In the genomic region with DNA sequence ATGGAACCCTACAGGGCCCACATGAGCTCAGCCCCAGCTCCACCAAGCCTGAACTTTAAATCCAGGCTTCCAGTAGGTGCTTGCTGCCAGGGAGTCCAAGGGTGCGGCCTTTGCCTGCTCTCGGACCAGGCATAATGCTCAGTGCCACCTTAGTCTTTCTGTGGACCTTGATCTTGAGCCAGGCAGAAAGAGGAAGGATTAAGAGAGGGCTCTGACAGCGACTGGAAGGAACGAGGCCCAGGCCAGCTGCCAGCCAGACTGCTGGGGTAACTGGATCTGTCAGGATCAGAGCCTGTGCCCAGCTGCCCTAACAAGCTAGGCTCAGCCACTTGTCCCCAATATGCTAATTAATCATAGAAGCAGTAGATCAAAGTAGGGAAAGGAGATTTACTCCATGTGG, we compare ENCODE assay signal across 9 mouse cellular contexts. TPM values are rescaled to one million over a fixed set of nuclear protein-coding genes. Genes with fewer than 3 reads are reported as not detected.
DNase-seq lines count a peak whose midpoint lies in the region; ATAC-seq lines count a peak whose summit lies in the region.
"Had no signal": no experiment of that assay in that cellular context is flagged by ENCODE, and none has a peak within 500 bp of the region (broad histone marks: within the 10 kb centered on the region; RNA-seq: fewer than 3 reads in every experiment).

No protein-coding gene starts in this region.

- H3K4me2 ChIP-seq in kidney, embryonic 15.5 days: no peak overlapping the region
- H3K4me2 ChIP-seq: lung, embryonic 15.5 days had no signal

- H3K4me3 ChIP-seq in kidney, embryonic 15.5 days (replicated peaks): no peak overlapping the region
- H3K4me3 ChIP-seq: lung, embryonic 15.5 days had no signal

- H3K9ac ChIP-seq in kidney, embryonic 15.5 days: no peak overlapping the region
- H3K9ac ChIP-seq: lung, embryonic 15.5 days had no signal

- no peak overlapping the region for H3K27ac ChIP-seq in kidney, embryonic 15.5 days
- H3K27ac ChIP-seq: lung, embryonic 15.5 days had no signal

- peaks cover 4% of the 10 kb centered on the region; the same call in 1 of the 2 replicates for H3K27me3 ChIP-seq in kidney, embryonic 15.5 days
- H3K27me3 ChIP-seq: lung, embryonic 15.5 days had no signal

- intact Hi-C loops in left cerebral cortex, postnatal 36 days (cut with DNase I): no loop called here

- peak; percentile 65 for DNase-seq in kidney, adult 18-20 months
- DNase-seq in adrenal gland, postnatal 14 days: peak; percentile 55
- DNase-seq in gastrocnemius, postnatal 10 days: peak; percentile 78
- peak; percentile 16 to 28 for DNase-seq in left cerebral cortex, postnatal 36 days (ENCODE audit: low spot score in 2 of 2)
- no peak for DNase-seq in neural tube, embryonic 10.5 days (ENCODE audit: extremely low spot score, low spot score)

- H3K36me3 ChIP-seq in kidney, embryonic 15.5 days: no peaks in the 10 kb centered on the region
- H3K36me3 ChIP-seq: lung, embryonic 15.5 days had no signal

- WGBS in kidney, embryonic 15.5 days: 55% methylated on average over 4 of the region's 4 CpGs

- peaks cover 8% of the 10 kb centered on the region; the same call in 1 of the 2 replicates for H3K9me3 ChIP-seq in kidney, embryonic 15.5 days (replicated peaks)
- H3K9me3 ChIP-seq: lung, embryonic 15.5 days had no signal

- no peak for ATAC-seq in kidney, embryonic 15.5 days (replicated peaks; ENCODE audit: low FRiP score)
- no peak for ATAC-seq in activated CD4-positive, CD25-positive, alpha-beta regulatory T cell, adult 4 months
- ATAC-seq in megakaryocyte, adult 5-6 weeks (ENCODE audit: poor library complexity, severe bottlenecking): no peak

- H3K4me1 ChIP-seq in kidney, embryonic 15.5 days: no peaks in the 10 kb centered on the region
- H3K4me1 ChIP-seq: lung, embryonic 15.5 days had no signal

RNA-seq across cellular contexts. Expression of gene Padi2, which starts 26.4 kb away (rescaled TPM):
- 18.7 and 21.4 TPM in 2 replicates for polyA plus RNA-seq in kidney, embryonic 15.5 days (2015; fragmentation: Nextera tagmentation; extraction: Ambion mirVana)
- total RNA-seq in adrenal gland, postnatal 14 days (2021): 1.3 and 1.9 TPM in 2 replicates
- total RNA-seq in gastrocnemius, postnatal 10 days (2021): 100 to 1,000 TPM in 1 of 2 experiments, 10 to 100 TPM in 1; 96.8 to 105 TPM
- 10 to 100 TPM; 11.9 to 14.0 TPM for total RNA-seq in left cerebral cortex, postnatal 36 days (2021)
- polyA plus RNA-seq in activated CD4-positive, CD25-positive, alpha-beta regulatory T cell, adult 4 months (2017; shearing (Covaris generic)): 1 to 10 TPM; 9.5 to 9.7 TPM
- total RNA-seq in megakaryocyte, adult 5-6 weeks (2015): 53.2 and 54.0 TPM in 2 replicates
- 53.5 and 56.7 TPM in 2 replicates for total RNA-seq in megakaryocyte, adult 5-6 weeks (2017)

RNA-seq across cellular contexts. Expression of gene Padi1, which starts 34.2 kb away (rescaled TPM):
- polyA plus RNA-seq in kidney, embryonic 15.5 days (2015; fragmentation: Nextera tagmentation; extraction: Ambion mirVana): 0.21 and 0.26 TPM in 2 replicates
- not detected in 2 replicates for total RNA-seq in adrenal gland, postnatal 14 days (2021)
- under 1 TPM in 1 of 2 experiments, not detected in 1; 0.09 TPM for total RNA-seq in gastrocnemius, postnatal 10 days (2021)
- not detected for total RNA-seq in left cerebral cortex, postnatal 36 days (2021)
- under 1 TPM; 0.20 to 0.29 TPM for polyA plus RNA-seq in activated CD4-positive, CD25-positive, alpha-beta regulatory T cell, adult 4 months (2017; shearing (Covaris generic))
- not detected in 2 replicates for total RNA-seq in megakaryocyte, adult 5-6 weeks (2015)
- total RNA-seq in megakaryocyte, adult 5-6 weeks (2017): not detected in 2 replicates
